11 mouse cellular contexts compared by ENCODE assay signal in genomic region chr6:119057076-119057479, GRCm38 (mm10).
DNase-seq lines count a peak whose midpoint lies in the region; ATAC-seq and TF ChIP-seq lines count a peak whose summit lies in the region.
"Had no signal": no experiment of that assay in that cellular context is flagged by ENCODE, and none has a peak within 500 bp of the region (broad histone marks: within the 10 kb centered on the region; RNA-seq: fewer than 3 reads in every experiment).

No protein-coding gene starts in this region.

- H3K9me3 ChIP-seq in heart, embryonic 10.5 days, result no peaks in the 10 kb centered on the region
- no peaks in the 10 kb centered on the region for H3K9me3 ChIP-seq in liver, postnatal 0 days (ENCODE audit: low read length)
- H3K9me3 ChIP-seq: limb, embryonic 13.5 days; neural tube, embryonic 12.5 days had no signal

- no peak overlapping the region for H3K4me2 ChIP-seq in liver, postnatal 0 days (ENCODE audit: low read depth, low read length)
- H3K4me2 ChIP-seq: limb, embryonic 13.5 days; neural tube, embryonic 12.5 days had no signal

- peak; percentile 51 to 53 for DNase-seq in heart, adult 18-20 months
- DNase-seq in heart, embryonic 10.5 days (ENCODE audit: low spot score), result no peak
- DNase-seq in Muller cell, postnatal 12 days (ENCODE audit: inconsistent ontology term), result peak; percentile 51
- DNase-seq in brain, embryonic 14.5 days (ENCODE audit: low read depth), result peak; percentile 68
- peak; percentile 31 to 33 for DNase-seq in layer of hippocampus, adult 8-10 months (ENCODE audit: low spot score in 2 of 2)
- DNase-seq in embryo, embryonic 11 days, result no peak
- DNase-seq in liver, postnatal 0 days, result no peak
- no peak for DNase-seq in urinary bladder, postnatal 10 days (ENCODE audit: low spot score)

- H3K9ac ChIP-seq in liver, postnatal 0 days (replicated peaks), result no peak overlapping the region
- H3K9ac ChIP-seq: limb, embryonic 13.5 days; neural tube, embryonic 12.5 days had no signal

- WGBS in heart, embryonic 10.5 days, result 96% methylated on average over 15 of the region's 15 CpGs
- WGBS in liver, postnatal 0 days (ENCODE audit: insufficient replicate concordance), result 86% methylated on average over 15 of the region's 15 CpGs

- no peak for TF ChIP-seq CTCF in brain, embryonic 14.5 days (IDR thresholded peaks at IDR 0.05; ENCODE audit: borderline replicate concordance, extremely low read depth, insufficient read depth, insufficient read length)
- no peak for TF ChIP-seq CTCF in liver, postnatal 0 days (IDR thresholded peaks at IDR 0.05; ENCODE audit: low read depth)

- no peak for TF ChIP-seq EP300 in liver, postnatal 0 days (IDR thresholded peaks at IDR 0.05; ENCODE audit: low read depth)

- ATAC-seq in liver, postnatal 0 days, result no peak

- no peak overlapping the region for H3K27ac ChIP-seq in heart, embryonic 10.5 days
- no peak overlapping the region for H3K27ac ChIP-seq in liver, postnatal 0 days (ENCODE audit: low read depth)
- H3K27ac ChIP-seq: limb, embryonic 13.5 days; neural tube, embryonic 12.5 days had no signal

- TF ChIP-seq POLR2A in brain, embryonic 14.5 days (IDR thresholded peaks at IDR 0.05; ENCODE audit: borderline replicate concordance, extremely low read depth, insufficient read depth, insufficient read length, poor library complexity, severe bottlenecking), result no peak

- no peak overlapping the region for H3K4me3 ChIP-seq in heart, embryonic 10.5 days
- no peak overlapping the region for H3K4me3 ChIP-seq in liver, postnatal 0 days (ENCODE audit: low read depth, low read length)
- H3K4me3 ChIP-seq: limb, embryonic 13.5 days; neural tube, embryonic 12.5 days had no signal

- H3K36me3 ChIP-seq in heart, embryonic 10.5 days, result peaks cover 43% of the 10 kb centered on the region
- no peaks in the 10 kb centered on the region for H3K36me3 ChIP-seq in liver, postnatal 0 days (replicated peaks; ENCODE audit: insufficient read depth, low read length)
- H3K36me3 ChIP-seq: G1E; neural tube, embryonic 12.5 days had no signal

- peaks cover 75% of the 10 kb centered on the region for H3K4me1 ChIP-seq in heart, embryonic 10.5 days
- H3K4me1 ChIP-seq in liver, postnatal 0 days (ENCODE audit: insufficient read depth), result no peaks in the 10 kb centered on the region
- H3K4me1 ChIP-seq: neural tube, embryonic 12.5 days had no signal

- H3K27me3 ChIP-seq in heart, embryonic 10.5 days (ENCODE audit: insufficient read depth, poor library complexity, severe bottlenecking), result no peaks in the 10 kb centered on the region
- H3K27me3 ChIP-seq in liver, postnatal 0 days (ENCODE audit: insufficient read depth, low read length), result no peaks in the 10 kb centered on the region
- H3K27me3 ChIP-seq: limb, embryonic 13.5 days; neural tube, embryonic 12.5 days had no signal

Comparison
In these comparisons a context has a peak if more than half of its experiments do, and no peak if none do; other contexts are left out.
1. DNase-seq: peak in heart, adult 18-20 months (2 of 2), Muller cell, postnatal 12 days (single experiment), brain, embryonic 14.5 days (single experiment) and layer of hippocampus, adult 8-10 months (2 of 2); none in heart, embryonic 10.5 days (single experiment), embryo, embryonic 11 days (single experiment), liver, postnatal 0 days (single experiment) and urinary bladder, postnatal 10 days (single experiment).